Comparison of ENCODE assay signal across 8 mouse cellular contexts in the genomic region with DNA sequence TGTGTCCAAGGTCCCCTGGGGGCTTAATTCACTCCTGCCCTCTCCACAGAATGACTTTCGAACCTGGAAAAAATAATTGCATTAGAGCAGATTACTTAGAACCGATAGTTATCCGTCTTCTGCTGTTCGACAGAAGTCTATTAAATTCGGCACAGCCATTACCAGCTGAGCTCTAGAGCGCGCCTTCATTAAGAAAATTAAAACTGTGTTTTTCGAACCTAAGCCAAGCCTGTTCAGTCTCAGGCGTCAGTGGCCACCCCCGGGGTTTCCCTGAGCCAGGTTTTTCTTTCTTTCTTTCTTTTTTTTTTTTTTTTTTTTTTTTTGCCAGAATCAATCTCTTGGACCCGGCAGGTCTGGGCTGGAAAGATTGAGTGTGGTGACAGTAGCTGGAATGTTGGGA.
A peak's percentile ranks its signal among the peaks of the same experiment; 100 is the strongest.
DNase-seq lines count a peak whose midpoint lies in the region; ATAC-seq and TF ChIP-seq lines count a peak whose summit lies in the region.
"Had no signal": no experiment of that assay in that cellular context is flagged by ENCODE, and none has a peak within 500 bp of the region (broad histone marks: within the 10 kb centered on the region; RNA-seq: fewer than 3 reads in every experiment).

No protein-coding gene starts in this region.

- 38% methylated on average over 11 of the region's 11 CpGs for WGBS in lung, embryonic 16.5 days
- WGBS in forebrain, postnatal 0 days = 12% methylated on average over 11 of the region's 11 CpGs
- 21% methylated on average over 11 of the region's 11 CpGs for WGBS in midbrain, embryonic 10.5 days
- WGBS in stomach, postnatal 0 days = 43% methylated on average over 11 of the region's 11 CpGs

- no peak overlapping the region for H3K9ac ChIP-seq in lung, embryonic 16.5 days (ENCODE audit: low read length)
- no peak overlapping the region for H3K9ac ChIP-seq in forebrain, postnatal 0 days
- H3K9ac ChIP-seq in stomach, postnatal 0 days (ENCODE audit: low read length) = no peak overlapping the region

- no peak for DNase-seq in lung, postnatal 14 days
- peak; percentile 38 for DNase-seq in forebrain, postnatal 0 days
- DNase-seq in midbrain, embryonic 10.5 days (ENCODE audit: low spot score) = no peak
- no peak for DNase-seq in stomach, postnatal 0 days (ENCODE audit: low spot score)
- no peak for DNase-seq in frontal cortex, adult 2 months (ENCODE audit: extremely low spot score in 1 of 2, low spot score in 1 of 2)
- no peak for DNase-seq in adrenal gland, adult 18-20 months (ENCODE audit: low spot score in 2 of 2)
- DNase-seq: right cerebral cortex, postnatal 25 days had no signal

- no peak for ATAC-seq in lung, embryonic 16.5 days (ENCODE audit: low read depth)
- ATAC-seq in forebrain, postnatal 0 days = no peak
- no peak for ATAC-seq in stomach, postnatal 0 days (ENCODE audit: low FRiP score, low TSS enrichment)

- H3K4me2 ChIP-seq in lung, embryonic 16.5 days (ENCODE audit: low read depth, low read length) = peak overlapping the region; percentile 47
- peak overlapping the region; percentile 56 for H3K4me2 ChIP-seq in forebrain, postnatal 0 days (ENCODE audit: low read depth)
- H3K4me2 ChIP-seq in stomach, postnatal 0 days (replicated peaks; ENCODE audit: low read depth) = peak overlapping the region; percentile 55

- no peak for TF ChIP-seq EP300 in stomach, postnatal 0 days (optimal IDR thresholded peaks at IDR 0.05)

- no peak for TF ChIP-seq CTCF in forebrain, postnatal 0 days (IDR thresholded peaks at IDR 0.05; ENCODE audit: low read depth)
- TF ChIP-seq CTCF in stomach, postnatal 0 days (IDR thresholded peaks at IDR 0.05; ENCODE audit: low read depth) = no peak

- H3K9me3 ChIP-seq in lung, embryonic 16.5 days (ENCODE audit: control insufficient read depth, low read length) = no peaks in the 10 kb centered on the region
- H3K9me3 ChIP-seq in forebrain, postnatal 0 days (ENCODE audit: low read length) = no peaks in the 10 kb centered on the region
- no peaks in the 10 kb centered on the region for H3K9me3 ChIP-seq in midbrain, embryonic 10.5 days (replicated peaks)
- H3K9me3 ChIP-seq in stomach, postnatal 0 days (ENCODE audit: control insufficient read depth, low read length) = no peaks in the 10 kb centered on the region

- no peaks in the 10 kb centered on the region for H3K36me3 ChIP-seq in lung, embryonic 16.5 days (ENCODE audit: control insufficient read depth, insufficient read depth, low read length)
- no peaks in the 10 kb centered on the region for H3K36me3 ChIP-seq in forebrain, postnatal 0 days (ENCODE audit: insufficient read depth)
- H3K36me3 ChIP-seq in midbrain, embryonic 10.5 days = no peaks in the 10 kb centered on the region
- H3K36me3 ChIP-seq in stomach, postnatal 0 days (ENCODE audit: control insufficient read depth, insufficient read depth, low read length) = no peaks in the 10 kb centered on the region

- no peak overlapping the region for H3K4me3 ChIP-seq in lung, embryonic 16.5 days (ENCODE audit: low read length)
- peak overlapping the region; percentile 28 for H3K4me3 ChIP-seq in forebrain, postnatal 0 days (ENCODE audit: low read depth, low read length)
- peak overlapping the region; percentile 49 for H3K4me3 ChIP-seq in midbrain, embryonic 10.5 days
- H3K4me3 ChIP-seq in stomach, postnatal 0 days (ENCODE audit: low read depth, low read length) = peak overlapping the region; percentile 28

- peaks cover 6% of the 10 kb centered on the region for H3K4me1 ChIP-seq in lung, embryonic 16.5 days (replicated peaks; ENCODE audit: control insufficient read depth, insufficient read depth, low read length)
- H3K4me1 ChIP-seq in forebrain, postnatal 0 days (ENCODE audit: insufficient read depth) = peaks cover 7% of the 10 kb centered on the region; the same call in 1 of the 2 replicates
- peaks cover 36% of the 10 kb centered on the region for H3K4me1 ChIP-seq in midbrain, embryonic 10.5 days
- peaks cover 4% of the 10 kb centered on the region for H3K4me1 ChIP-seq in stomach, postnatal 0 days (replicated peaks; ENCODE audit: control insufficient read depth, insufficient read depth)

- peaks cover 44% of the 10 kb centered on the region for H3K27me3 ChIP-seq in lung, embryonic 16.5 days (ENCODE audit: control insufficient read depth, insufficient read depth, low read depth, low read length)
- peaks cover 6% of the 10 kb centered on the region; the same call in 1 of the 2 replicates for H3K27me3 ChIP-seq in forebrain, postnatal 0 days (ENCODE audit: insufficient read depth, low read length)
- H3K27me3 ChIP-seq in midbrain, embryonic 10.5 days (ENCODE audit: low read depth, poor library complexity, severe bottlenecking) = peaks cover 72% of the 10 kb centered on the region
- no peaks in the 10 kb centered on the region for H3K27me3 ChIP-seq in stomach, postnatal 0 days (ENCODE audit: control insufficient read depth, insufficient read depth, low read length)

- no peak overlapping the region for H3K27ac ChIP-seq in lung, embryonic 16.5 days (ENCODE audit: low read length)
- H3K27ac ChIP-seq in forebrain, postnatal 0 days (ENCODE audit: low read depth, low read length) = 0 out of 2 replicates have a peak overlapping the region, but pooled peaks have one; percentile 82
- H3K27ac ChIP-seq in midbrain, embryonic 10.5 days (replicated peaks) = no peak overlapping the region
- no peak overlapping the region for H3K27ac ChIP-seq in stomach, postnatal 0 days (replicated peaks)
